Mouse (Mus musculus): ENCODE data around the gene Oxnad1. TPM values are rescaled to one million over a fixed set of nuclear protein-coding genes. Genes with fewer than 3 reads are reported as not detected.

Gene Oxnad1
- polyA plus RNA-seq (2015; fragmentation: Nextera tagmentation; extraction: Ambion mirVana) = 16.1 and 16.9 TPM in 2 replicates

DNA sequence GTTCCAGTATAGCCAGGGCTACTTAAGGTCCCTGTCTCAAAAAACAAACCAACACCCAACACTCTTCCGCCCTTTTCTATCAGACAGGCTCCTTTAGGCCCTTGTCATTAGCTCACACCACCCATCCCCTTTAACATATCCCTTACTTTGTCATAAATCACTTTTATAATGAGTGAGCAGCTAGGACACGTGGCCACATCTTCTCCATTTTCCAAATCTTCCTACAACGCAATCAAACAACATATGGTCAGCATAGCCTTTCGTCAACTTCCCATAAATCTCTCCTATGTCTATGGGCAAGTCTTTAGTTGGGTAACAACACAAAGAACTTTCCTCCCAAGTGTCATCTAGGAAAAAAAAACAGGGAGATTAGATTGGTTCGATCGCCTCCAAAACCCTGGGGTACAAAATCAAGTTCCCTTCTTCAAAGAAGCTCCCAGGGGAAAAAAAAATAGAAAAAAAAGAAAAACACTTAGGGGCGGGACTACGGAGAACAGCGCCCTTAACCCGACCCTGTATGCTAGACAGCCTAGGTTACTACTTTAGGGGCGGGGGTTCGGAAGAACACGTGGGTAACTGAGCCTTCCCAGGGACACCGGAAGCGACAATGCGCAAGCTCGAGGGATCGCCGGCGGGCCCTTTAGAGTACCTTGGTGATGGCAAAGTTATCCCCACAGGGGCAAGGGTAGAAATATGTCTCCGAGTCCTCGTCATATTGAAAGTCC is at the start of gene Oxnad1:
Gene Oxnad1 (plus strand): TSS at position 614 of the 725 bp plus-strand sequence.

GRCm38 (mm10) chr14:32085486-32086201 is 470 bp downstream of the Oxnad1 start, which contains the start of gene Dph3:
Gene Dph3 (minus strand): TSS chr14:32085729.

GRCm38 (mm10) chr14:32141723-32142122 is 56.5 kb downstream of the Oxnad1 start, which contains the start of gene Msmb:
Gene Msmb (plus strand): TSS chr14:32142023.

Other genes with a start within 250 kb of the Oxnad1 start
- gene Galnt15, start 56.4 kb upstream of the Oxnad1 start, polyA plus RNA-seq (2015; fragmentation: Nextera tagmentation; extraction: Ambion mirVana) = 0.37 and 0.53 TPM in 2 replicates
- 80.3 and 87.0 TPM in 2 replicates for gene Dph3, start 355 bp downstream of the Oxnad1 start, polyA plus RNA-seq (2015; fragmentation: Nextera tagmentation; extraction: Ambion mirVana)
- 0.91 and 1.2 TPM in 2 replicates for gene Msmb, start 56.6 kb downstream of the Oxnad1 start, polyA plus RNA-seq (2015; fragmentation: Nextera tagmentation; extraction: Ambion mirVana)
- 171 and 184 TPM in 2 replicates for gene Ncoa4, start 74.5 kb downstream of the Oxnad1 start, polyA plus RNA-seq (2015; fragmentation: Nextera tagmentation; extraction: Ambion mirVana)
- gene Timm23, start 116.5 kb downstream of the Oxnad1 start, polyA plus RNA-seq (2015; fragmentation: Nextera tagmentation; extraction: Ambion mirVana) = 181 and 206 TPM in 2 replicates
- gene Parg, start 116.6 kb downstream of the Oxnad1 start, polyA plus RNA-seq (2015; fragmentation: Nextera tagmentation; extraction: Ambion mirVana) = 14.2 and 16.3 TPM in 2 replicates
- gene Ogdhl, start 236.6 kb downstream of the Oxnad1 start, polyA plus RNA-seq (2015; fragmentation: Nextera tagmentation; extraction: Ambion mirVana) = 0.38 and 1.0 TPM in 2 replicates